Mouse (Mus musculus): ENCODE results near the gene Fbxo40.
A peak's percentile ranks its signal among the peaks of the same experiment; 100 is the strongest.

Fbxo40 gene

DNA sequence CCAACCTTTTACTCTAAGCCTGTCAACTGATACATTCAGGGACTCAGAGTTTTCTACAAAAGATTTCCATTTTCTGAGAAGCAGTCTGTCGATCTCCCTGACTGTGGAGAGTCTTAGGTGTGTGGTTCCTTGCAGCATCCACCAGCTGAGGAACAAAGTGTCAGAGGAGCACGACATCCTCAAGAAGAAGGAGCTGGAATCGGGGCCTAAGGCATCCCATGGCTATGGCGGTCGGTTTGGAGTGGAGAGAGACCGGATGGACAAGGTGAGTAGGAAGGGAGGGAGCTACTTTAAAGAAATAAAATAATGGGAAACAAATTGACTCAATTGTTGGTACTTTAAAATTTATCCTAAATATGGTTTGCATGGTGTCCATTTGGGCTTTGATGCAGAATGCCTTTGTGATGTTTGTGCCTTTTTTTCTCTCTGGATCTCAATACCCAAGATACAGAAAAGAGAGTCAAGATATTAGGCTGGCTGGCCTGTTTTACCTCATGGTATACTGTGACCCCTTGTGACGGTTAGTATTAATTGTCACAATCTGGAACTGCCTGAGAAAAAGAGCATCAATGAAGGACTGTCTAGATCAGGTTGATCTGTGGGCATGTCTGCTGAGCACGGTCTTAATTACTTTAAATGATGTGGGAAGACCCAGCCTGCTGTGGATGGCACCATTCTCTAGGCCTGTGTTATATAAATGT lies 43.7 kb downstream of the Fbxo40 start:
- no peak for DNase-seq (ENCODE audit: low spot score)

DNA sequence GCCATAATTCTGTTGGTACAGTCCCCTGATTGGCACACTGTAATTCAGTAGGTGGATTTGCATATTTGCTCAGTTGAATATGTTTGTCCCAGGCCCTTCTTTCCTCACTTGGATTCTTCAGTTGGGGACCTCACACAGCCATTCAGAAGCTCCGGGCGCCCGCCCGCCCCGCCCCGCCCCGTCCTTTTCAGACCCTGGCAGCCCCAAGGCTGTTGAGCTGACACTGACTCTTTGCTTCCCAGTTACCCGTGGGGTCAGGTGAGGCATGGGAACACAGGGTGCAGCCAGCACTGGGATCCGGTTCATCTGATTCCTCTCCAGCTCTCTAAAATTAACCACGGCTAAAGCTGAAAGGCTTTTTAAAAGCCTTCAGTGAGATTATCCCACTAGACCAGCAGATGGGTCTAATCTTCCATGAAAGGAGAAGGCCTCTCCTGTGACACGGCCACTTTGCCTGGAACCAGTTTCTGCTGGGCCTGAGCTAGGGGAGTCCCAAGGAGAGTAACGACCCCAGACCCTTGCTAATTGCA lies 45.3 kb downstream of the Fbxo40 start:
- peak; percentile 33 for DNase-seq (ENCODE audit: low spot score)

GRCm38 (mm10) chr16:36943591-36943990 lies 46.7 kb downstream of the Fbxo40 start:
- peak; percentile 64 for DNase-seq (ENCODE audit: low spot score)

- DNase-seq (ENCODE audit: low spot score) = peak; percentile 57
Measured at GRCm38 (mm10) chr16:36941895-36942294, 48.4 kb downstream of the Fbxo40 start.

GRCm38 (mm10) chr16:36941137-36941727 lies 49.0 kb downstream of the Fbxo40 start:
- DNase-seq (ENCODE audit: low spot score) = no peak

- DNase-seq (ENCODE audit: low spot score) = peak; percentile 23
Measured at GRCm38 (mm10) chr16:36935814-36936213, 54.5 kb downstream of the Fbxo40 start.

- peak; percentile 81 for DNase-seq (ENCODE audit: low spot score)
Measured at GRCm38 (mm10) chr16:36934841-36935620, 55.2 kb downstream of the Fbxo40 start, which contains the start of gene Hcls1. TSS of gene Hcls1 (plus strand) at chr16:36934983.

GRCm38 (mm10) chr16:36934131-36934840 lies 56.0 kb downstream of the Fbxo40 start:
- DNase-seq (ENCODE audit: low spot score) = peak; percentile 96

- DNase-seq (ENCODE audit: low spot score) = no peak
Measured at GRCm38 (mm10) chr16:36932546-36932945, 57.7 kb downstream of the Fbxo40 start.

DNA sequence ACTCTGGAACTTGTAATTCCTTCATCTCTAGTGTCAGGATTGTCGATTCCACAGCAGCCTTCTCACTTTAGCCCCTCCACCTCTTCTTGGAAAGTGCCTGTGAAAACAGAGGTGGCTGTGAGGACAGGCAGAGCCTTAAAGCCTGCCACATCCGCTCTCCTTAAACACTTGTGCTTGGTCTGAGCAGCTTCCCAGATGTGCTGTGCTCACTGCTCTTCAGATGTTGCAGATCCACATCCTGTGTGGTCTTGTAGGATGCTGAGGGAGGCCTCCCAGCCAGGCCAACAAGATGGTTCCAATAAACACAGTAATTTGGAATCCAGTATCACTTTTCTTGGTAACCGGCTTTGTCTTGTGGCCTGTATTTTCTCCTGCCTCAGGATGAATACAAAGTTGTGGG lies 58.3 kb downstream of the Fbxo40 start:
- no peak for DNase-seq (ENCODE audit: low spot score)

GRCm38 (mm10) chr16:36931381-36931780 lies 58.9 kb downstream of the Fbxo40 start:
- DNase-seq (ENCODE audit: low spot score) = no peak

DNA sequence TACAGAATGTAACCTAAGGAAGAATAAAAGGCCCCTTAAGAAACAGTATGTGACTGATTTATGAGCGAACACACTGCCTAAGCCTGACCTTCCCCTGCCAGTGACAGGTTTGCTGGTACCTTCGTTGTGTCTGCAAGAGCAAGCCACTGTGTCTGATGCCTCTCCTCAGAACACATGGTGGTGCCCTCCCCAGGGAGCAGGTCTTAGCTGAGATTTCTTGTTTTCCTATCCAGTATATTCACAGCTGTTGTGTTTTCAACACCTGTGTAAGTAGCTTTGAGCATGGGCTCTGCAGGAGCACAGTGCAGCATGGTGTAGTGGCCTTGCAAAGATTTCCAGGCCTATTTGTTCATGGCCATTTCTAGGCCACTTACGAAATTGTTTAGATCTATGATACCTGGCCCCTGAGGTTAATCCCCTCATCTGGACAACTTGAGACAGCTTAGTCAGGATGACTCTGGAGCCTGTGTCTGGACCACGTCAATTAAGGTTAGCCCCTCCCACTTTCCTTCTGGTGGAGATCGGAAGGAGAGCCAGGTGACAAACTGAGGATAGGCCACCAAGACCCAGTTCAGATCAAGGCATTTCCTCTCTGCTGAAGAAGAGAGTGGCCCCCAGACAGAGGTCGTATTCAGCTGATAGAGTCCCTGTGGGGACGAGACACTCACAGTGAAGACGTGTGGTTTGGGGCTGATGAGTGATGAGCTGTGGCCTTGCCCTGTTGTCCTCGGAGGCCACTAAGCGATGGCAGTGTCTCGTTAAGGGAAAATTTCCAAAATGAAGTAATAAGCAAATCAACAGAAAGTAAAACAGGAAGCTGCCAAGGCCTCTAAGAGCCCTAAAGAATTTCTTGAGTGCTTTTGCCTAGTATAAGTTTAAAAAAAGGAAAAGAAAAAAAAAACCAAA lies 59.8 kb downstream of the Fbxo40 start:
- DNase-seq (ENCODE audit: low spot score) = no peak

DNA sequence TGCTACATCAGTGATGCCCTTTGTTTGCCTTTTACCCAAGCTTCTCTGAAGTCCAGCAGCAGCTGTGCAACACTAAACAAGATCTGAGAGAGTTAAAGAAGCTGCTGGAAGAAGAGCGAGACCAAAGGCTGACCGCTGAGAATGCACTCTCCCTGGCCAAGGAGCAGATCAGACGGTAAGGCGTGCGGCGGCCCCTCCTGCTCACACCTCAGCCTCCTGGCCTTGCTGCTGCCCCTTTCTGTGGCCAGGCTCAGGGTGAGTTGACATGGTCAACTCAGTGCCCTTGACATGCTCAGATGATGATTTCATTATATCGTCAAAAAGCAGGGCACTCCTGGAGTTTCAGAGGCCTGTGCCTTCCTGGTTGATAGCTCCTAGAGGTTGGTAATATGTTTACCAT lies 61.1 kb downstream of the Fbxo40 start:
- DNase-seq (ENCODE audit: low spot score) = no peak

- no peak for DNase-seq (ENCODE audit: low spot score)
Measured at GRCm38 (mm10) chr16:36928106-36928500, 62.2 kb downstream of the Fbxo40 start.

GRCm38 (mm10) chr16:36927495-36928105 lies 62.7 kb downstream of the Fbxo40 start:
- DNase-seq (ENCODE audit: low spot score) = no peak

GRCm38 (mm10) chr16:36926514-36927447 lies 63.5 kb downstream of the Fbxo40 start:
- DNase-seq (ENCODE audit: low spot score) = no peak

DNA sequence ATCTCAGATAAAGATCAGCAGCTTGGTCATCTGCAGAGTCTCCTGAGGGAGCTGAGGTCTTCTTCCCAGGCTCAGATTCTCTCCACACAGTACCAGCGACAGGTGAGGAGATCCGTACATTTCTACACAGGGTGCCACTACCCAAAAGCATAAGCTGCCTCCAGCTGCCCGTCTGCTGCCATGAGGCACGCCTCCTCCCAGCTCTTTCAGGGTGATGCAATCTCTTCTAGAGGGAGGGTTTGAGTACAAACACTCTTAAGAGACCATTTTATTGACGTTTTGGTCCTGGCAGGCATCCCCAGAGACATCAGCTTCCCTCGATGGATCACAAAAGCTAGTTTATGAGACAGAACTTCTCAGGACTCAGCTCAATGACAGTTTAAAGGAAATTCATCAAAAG lies 64.5 kb downstream of the Fbxo40 start:
- DNase-seq (ENCODE audit: low spot score) = no peak

GRCm38 (mm10) chr16:36925351-36925750 lies 64.9 kb downstream of the Fbxo40 start:
- no peak for DNase-seq (ENCODE audit: low spot score)

GRCm38 (mm10) chr16:36924312-36924711 lies 66.0 kb downstream of the Fbxo40 start:
- no peak for DNase-seq (ENCODE audit: low spot score)

All from adipocyte (in vitro differentiated cells).